Mouse (Mus musculus) C2C12 (cell line): ENCODE data around the gene Sbf2. TPM values are rescaled to one million over a fixed set of nuclear protein-coding genes. Genes with fewer than 3 reads are reported as not detected.

Experiments
- H3K27me3 ChIP-seq: one replicate; pipeline ENCODE4 v1.6.1; 2011; ENCODE audit not compliant: control insufficient read depth, insufficient read depth, insufficient read length
- H3K36me3 ChIP-seq: one replicate; pipeline ENCODE4 v1.6.1; 2011; ENCODE audit not compliant: control insufficient read depth, insufficient read depth
- H3K4me3 ChIP-seq: one replicate; pipeline ENCODE4 v1.5.1; 2011; ENCODE audit warnings: mild to moderate bottlenecking, control low read depth; ENCODE audit not compliant: poor library complexity, insufficient read depth, severe bottlenecking
- H3K79me2 ChIP-seq: one replicate; pipeline ENCODE4 v1.6.1; 2011; ENCODE audit not compliant: control insufficient read depth, insufficient read depth
- H3K79me3 ChIP-seq: one replicate; pipeline ENCODE4 v1.6.1; 2011; ENCODE audit warnings: low read depth, control low read depth
- H3ac ChIP-seq: one replicate; pipeline ENCODE3; 2011; ENCODE audit warnings: low read depth; ENCODE audit not compliant: control insufficient read depth, insufficient read length
- CEBPB ChIP-seq: IDR thresholded peaks from one replicate; pipeline ENCODE4 v1.6.1; 2011; ENCODE audit warnings: low read depth, mild to moderate bottlenecking, control low read depth, moderate library complexity
- CTCF ChIP-seq: IDR thresholded peaks from one replicate; pipeline ENCODE4 v1.5.1; 2011; ENCODE audit not compliant: control insufficient read depth, insufficient read depth, insufficient read length
- FOSL1 ChIP-seq: IDR thresholded peaks from one replicate; pipeline ENCODE4 v1.8.0; 2011; ENCODE audit warnings: mild to moderate bottlenecking, low read length; ENCODE audit not compliant: poor library complexity, insufficient read depth, severe bottlenecking
- MAX ChIP-seq: IDR thresholded peaks from one replicate; pipeline ENCODE4 v1.6.1; 2011; ENCODE audit warnings: mild to moderate bottlenecking, control low read depth
- MYOD1 ChIP-seq: IDR thresholded peaks from one replicate; pipeline ENCODE4 v1.6.1; 2011; ENCODE audit warnings: low read depth; ENCODE audit not compliant: control insufficient read depth, insufficient read length
- MYOG ChIP-seq: IDR thresholded peaks from one replicate; pipeline ENCODE4 v1.6.1; 2011; ENCODE audit not compliant: control insufficient read depth, insufficient read length; ENCODE audit errors: extremely low read depth
- USF1 ChIP-seq: IDR thresholded peaks from one replicate; pipeline ENCODE4 v1.6.1; 2011; ENCODE audit warnings: low read depth, mild to moderate bottlenecking, control low read depth, moderate library complexity
- polyA plus RNA-seq: library from polyadenylated mRNA; unstranded; fragments of >200 nt; fragmentation: generic; extraction: Trizol; gene quantifications from one replicate; pipeline ENCODE4 v1.2.1, GENCODE M21; 2012; ENCODE audit warnings: missing spikeins

Gene Sbf2
- polyA plus RNA-seq, 1 experiment: 7.5 TPM

DNA sequence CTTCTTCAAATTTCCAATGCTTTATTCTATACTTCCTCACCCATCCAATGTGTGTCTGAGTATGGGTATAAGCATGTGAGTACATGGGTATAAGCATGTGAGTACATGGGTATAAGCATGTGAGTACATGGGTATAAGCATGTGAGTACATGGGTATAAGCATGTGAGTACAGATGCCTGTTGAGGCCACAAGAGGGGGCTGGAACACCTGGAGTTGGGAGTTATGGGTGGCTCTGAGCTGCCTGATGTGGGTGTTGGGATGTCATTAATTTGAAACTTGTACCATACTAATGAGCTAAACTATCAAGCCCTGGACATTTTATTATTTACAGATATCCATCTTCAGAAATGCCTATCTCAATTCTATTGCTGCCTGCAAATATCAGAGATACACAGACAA is 230.4 kb downstream of the Sbf2 start:
- no peaks in the 10 kb centered on the region for H3K36me3 ChIP-seq
- H3K27me3 ChIP-seq: no peaks in the 10 kb centered on the region
- H3K4me3 ChIP-seq: no peak overlapping the region
- TF ChIP-seq USF1 (no peak), FOSL1 (no peak), MYOG (no peak), MAX (no peak), CTCF (no peak), MYOD1 (no peak)
- H3K79me3 ChIP-seq: no peaks in the 10 kb centered on the region
- no peak overlapping the region for H3ac ChIP-seq
- H3K79me2 ChIP-seq: no peaks in the 10 kb centered on the region

DNA sequence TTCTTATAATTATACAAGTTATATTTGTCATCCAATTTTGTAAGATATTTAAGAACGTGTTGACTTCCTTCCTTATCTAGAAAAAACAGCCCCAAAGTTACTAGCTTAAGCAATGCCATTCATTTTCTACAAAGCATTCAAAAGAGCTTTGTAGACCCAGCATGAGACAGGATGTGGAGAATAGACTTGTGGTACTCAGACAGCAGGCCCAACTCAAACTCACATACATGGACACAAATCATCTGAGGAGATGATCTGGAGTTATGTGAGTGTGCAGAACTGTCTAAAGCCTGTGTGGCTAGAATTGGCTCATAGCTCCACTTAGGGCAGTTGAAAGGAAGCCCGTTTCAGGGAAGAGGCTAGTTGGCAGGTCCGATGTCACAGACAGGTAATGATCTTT is 233.1 kb downstream of the Sbf2 start:
- TF ChIP-seq FOSL1 (no peak), CEBPB (no peak), MYOD1 (no peak), MYOG (no peak), MAX (no peak), USF1 (no peak), CTCF (no peak)
- no peaks in the 10 kb centered on the region for H3K36me3 ChIP-seq
- no peaks in the 10 kb centered on the region for H3K27me3 ChIP-seq
- H3K79me2 ChIP-seq: no peaks in the 10 kb centered on the region
- H3K79me3 ChIP-seq: no peaks in the 10 kb centered on the region
- H3ac ChIP-seq: no peak overlapping the region
- no peak overlapping the region for H3K4me3 ChIP-seq

DNA sequence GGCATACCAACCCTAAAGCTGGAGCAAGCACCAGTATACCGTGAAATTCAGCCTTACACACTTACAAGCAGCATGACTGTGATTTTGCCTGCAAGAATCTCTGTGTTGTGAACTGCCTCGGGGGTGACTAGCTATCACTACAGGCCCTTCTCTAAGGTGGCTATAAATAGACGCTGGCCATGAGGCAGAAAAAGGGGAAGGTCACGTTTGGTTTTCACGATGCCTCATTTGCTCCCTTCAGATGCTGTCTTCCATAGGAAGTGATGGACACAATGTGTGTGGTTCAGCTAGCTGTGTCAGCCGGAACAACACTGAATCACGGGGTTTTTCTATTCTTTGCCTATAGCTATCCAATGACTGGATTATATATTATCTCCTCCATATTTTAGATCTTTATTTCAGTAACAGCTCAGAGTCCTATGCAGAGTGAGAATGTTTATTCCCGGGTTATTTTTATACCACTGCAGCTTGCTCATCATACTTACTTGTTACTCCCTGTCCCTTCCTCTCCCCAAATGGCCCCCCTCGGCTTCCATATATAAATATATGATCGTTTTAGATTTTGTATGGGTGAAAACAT is 235.3 kb downstream of the Sbf2 start:
- H3K36me3 ChIP-seq: no peaks in the 10 kb centered on the region
- H3K27me3 ChIP-seq: no peaks in the 10 kb centered on the region
- TF ChIP-seq CEBPB: no peak
- TF ChIP-seq MAX: no peak
- TF ChIP-seq MYOD1: no peak
- no peak for TF ChIP-seq CTCF
- no peak for TF ChIP-seq MYOG
- no peak for TF ChIP-seq FOSL1
- TF ChIP-seq USF1: no peak
- no peak overlapping the region for H3ac ChIP-seq
- H3K4me3 ChIP-seq: no peak overlapping the region
- no peaks in the 10 kb centered on the region for H3K79me3 ChIP-seq
- H3K79me2 ChIP-seq: no peaks in the 10 kb centered on the region

DNA sequence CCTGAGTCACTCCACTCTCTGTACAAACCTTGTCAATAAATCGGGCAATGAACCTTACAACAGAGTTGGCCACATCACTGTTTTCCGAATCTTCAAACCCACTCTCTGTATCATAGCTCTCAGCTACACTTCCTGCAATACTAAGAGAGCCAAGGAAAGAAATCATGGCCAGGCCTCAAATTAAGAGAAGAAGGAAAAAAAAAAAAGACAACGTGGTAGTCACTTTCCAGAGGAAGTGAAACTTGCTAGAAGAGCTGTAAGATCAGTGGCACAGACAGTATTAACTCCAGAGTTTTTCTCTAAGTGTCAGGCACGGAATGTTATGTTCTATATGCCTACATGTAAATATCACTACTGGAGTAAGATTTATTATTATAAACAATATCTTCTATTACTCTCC is 242.2 kb downstream of the Sbf2 start:
- no peak overlapping the region for H3K4me3 ChIP-seq
- H3ac ChIP-seq: no peak overlapping the region
- no peaks in the 10 kb centered on the region for H3K79me2 ChIP-seq
- no peak for TF ChIP-seq CTCF
- no peak for TF ChIP-seq FOSL1
- TF ChIP-seq MAX: no peak
- no peaks in the 10 kb centered on the region for H3K36me3 ChIP-seq
- H3K27me3 ChIP-seq: no peaks in the 10 kb centered on the region
- H3K79me3 ChIP-seq: no peaks in the 10 kb centered on the region

DNA sequence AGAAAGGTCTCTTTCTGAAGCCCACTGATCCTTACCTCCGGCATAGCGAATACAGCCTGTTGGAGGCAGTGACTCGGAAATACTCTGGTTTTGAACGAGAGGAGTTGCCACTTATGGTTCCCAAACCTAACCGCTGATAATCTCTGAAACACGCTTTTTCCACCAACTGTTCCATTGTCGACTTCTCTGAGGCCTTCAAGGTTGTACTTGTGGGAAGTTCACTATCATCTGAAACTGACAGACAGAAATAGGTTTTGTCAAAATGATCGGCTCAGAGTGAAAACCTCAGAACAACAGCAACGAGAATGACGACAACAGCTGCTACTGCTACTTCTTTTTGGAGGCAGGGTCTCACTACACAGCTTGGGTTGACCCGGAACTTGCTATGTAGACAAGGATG is 252.7 kb downstream of the Sbf2 start:
- peaks cover 19% of the 10 kb centered on the region for H3K36me3 ChIP-seq
- TF ChIP-seq USF1: no peak
- TF ChIP-seq CTCF: no peak
- TF ChIP-seq MAX: no peak
- no peak for TF ChIP-seq FOSL1
- TF ChIP-seq CEBPB: no peak
- TF ChIP-seq MYOG: no peak
- no peak for TF ChIP-seq MYOD1
- no peak overlapping the region for H3K4me3 ChIP-seq

DNA sequence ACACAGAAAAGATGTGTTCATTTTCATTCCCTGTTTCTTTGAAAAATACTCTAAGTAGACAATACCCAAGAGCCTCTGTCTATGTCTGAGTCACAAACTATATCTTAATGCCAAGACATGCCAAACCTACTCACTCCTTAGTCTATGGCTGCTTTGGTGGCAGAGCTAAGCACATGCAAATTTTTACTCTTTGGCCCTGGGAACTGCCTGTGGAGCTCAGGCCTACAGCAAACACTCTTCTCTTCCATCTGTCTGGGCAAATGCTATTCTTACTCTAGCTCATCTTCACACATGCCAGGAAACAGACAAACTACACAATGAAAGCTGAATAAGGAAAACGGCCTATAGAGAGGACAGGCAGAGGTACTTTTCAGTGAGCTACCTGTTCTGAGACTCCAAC is 253.2 kb downstream of the Sbf2 start:
- H3K79me2 ChIP-seq: no peaks in the 10 kb centered on the region
- TF ChIP-seq MAX (no peak), CEBPB (no peak), MYOG (no peak), CTCF (no peak), MYOD1 (no peak), USF1 (no peak)
- no peaks in the 10 kb centered on the region for H3K27me3 ChIP-seq
- no peak overlapping the region for H3ac ChIP-seq
- H3K4me3 ChIP-seq: no peak overlapping the region
- H3K79me3 ChIP-seq: no peaks in the 10 kb centered on the region
- peaks cover 18% of the 10 kb centered on the region for H3K36me3 ChIP-seq

More for the DNA sequence above, 252.7 kb downstream of the Sbf2 start:
- Histone ChIP-seq H3K27me3 (no peaks in the 10 kb centered on the region), H3K79me3 (no peaks in the 10 kb centered on the region), H3ac (no peak overlapping the region), H3K79me2 (no peaks in the 10 kb centered on the region)
